Mouse (Mus musculus) limb, embryonic 14.5 days (tissue): ENCODE measurements at regions not wholly inside any gene's neighbourhood (a gene's known extent, or its start where the extent isn't known, plus 50 kb on each side); places are given as distances from the start of the nearest gene placed in this dataset.

Experiments
- ATAC-seq: fragments of 200-750 bp; cut with Nextera tagmentation; 2 replicates; pipeline ENCODE4 v1.8.0; 2017; ENCODE audit warnings: low read depth, moderate number of reproducible peaks, moderate TSS enrichment; ENCODE audit not compliant: low FRiP score
- DNase-seq: peaks from one replicate; pipeline ENCODE4 v3.0.0-alpha.2; 2015; ENCODE audit warnings: low spot score
- H3K27ac ChIP-seq: fragments of 300-500 bp; sonication (generic); replicated peaks from 2 replicates; pipeline ENCODE4 v1.5.1; 2014; ENCODE audit warnings: low read depth, mild to moderate bottlenecking, low read length, moderate library complexity, mixed read lengths
- H3K27me3 ChIP-seq: fragments of 300-500 bp; sonication (generic); 2 replicates; pipeline ENCODE4 v1.6.1; 2014; ENCODE audit warnings: low read length, mixed read lengths; ENCODE audit not compliant: control insufficient read depth, insufficient read depth
- H3K36me3 ChIP-seq: fragments of 300-500 bp; sonication (generic); 2 replicates; pipeline ENCODE4 v1.6.1; 2014; ENCODE audit warnings: mild to moderate bottlenecking, low read length, moderate library complexity, mixed read lengths; ENCODE audit not compliant: control insufficient read depth, insufficient read depth
- H3K4me1 ChIP-seq: fragments of 300-500 bp; sonication (generic); 2 replicates; pipeline ENCODE4 v1.6.1; 2014; ENCODE audit warnings: antibody characterized with exemption, low read length, mixed read lengths; ENCODE audit not compliant: control insufficient read depth, insufficient read depth
- H3K4me2 ChIP-seq: fragments of 300-500 bp; sonication (generic); replicated peaks from 2 replicates; pipeline ENCODE4 v1.6.1; 2014; ENCODE audit warnings: low read depth, mild to moderate bottlenecking, low read length, moderate library complexity; ENCODE audit not compliant: severe bottlenecking
- H3K4me3 ChIP-seq: fragments of 300-500 bp; sonication (generic); replicated peaks from 2 replicates; pipeline ENCODE4 v1.5.1; 2014; ENCODE audit warnings: low read length
- H3K9ac ChIP-seq: fragments of 300-500 bp; sonication (generic); 2 replicates; pipeline ENCODE4 v1.6.1; 2014; ENCODE audit warnings: mild to moderate bottlenecking, low read depth, low read length, moderate library complexity; ENCODE audit not compliant: severe bottlenecking
- H3K9me3 ChIP-seq: fragments of 300-500 bp; sonication (generic); 2 replicates; pipeline ENCODE4 v1.6.1; 2016; ENCODE audit warnings: low read length; ENCODE audit not compliant: control insufficient read depth
- POLR2A ChIP-seq: fragments of 200-500 bp; IDR thresholded peaks from 2 replicates; pipeline ENCODE4 v1.8.0; 2012; ENCODE audit warnings: inconsistent platforms, mild to moderate bottlenecking, moderate library complexity, borderline replicate concordance; ENCODE audit not compliant: insufficient read depth, insufficient read length; ENCODE audit errors: extremely low read depth
- WGBS: fragments of 180-500 bp; shearing (Covaris S2); extraction: QIAGEN DNeasy Blood & Tissue Kit; methylation state at CpG from one replicate; pipeline ENCODE4 v1.1.7; 2014; 5-methylcytosine and 5-hydroxymethylcytosine counted together

- no peak for TF ChIP-seq POLR2A
- no peak overlapping the region for H3K4me3 ChIP-seq
- ATAC-seq = no peak
- WGBS = 92% methylated on average over 4 of the region's 4 CpGs
- no peaks in the 10 kb centered on the region for H3K4me1 ChIP-seq
- DNase-seq = no peak
- no peak overlapping the region for H3K4me2 ChIP-seq
- H3K9ac ChIP-seq = no peak overlapping the region
- H3K27ac ChIP-seq = no peak overlapping the region
- H3K9me3 ChIP-seq = no peaks in the 10 kb centered on the region
- no peaks in the 10 kb centered on the region for H3K27me3 ChIP-seq
- no peaks in the 10 kb centered on the region for H3K36me3 ChIP-seq
These were observed 304.4 kb downstream of the Adamts20 start for GRCm38 (mm10) chr15:94160806-94161205.

- TF ChIP-seq POLR2A = no peak
- peak; percentile 7 for DNase-seq
These were observed 325.7 kb downstream of the Adamts20 start for GRCm38 (mm10) chr15:94139534-94139958.

GRCm38 (mm10) chr15:94137159-94137952 is 327.9 kb downstream of the Adamts20 start:
- Histone ChIP-seq H3K4me3 (peak overlapping the region; percentile 15), H3K4me1 (peaks cover 11% of the 10 kb centered on the region; the same call in 1 of the 2 replicates), H3K9me3 (no peaks in the 10 kb centered on the region), H3K36me3 (no peaks in the 10 kb centered on the region), H3K9ac (no peak overlapping the region), H3K27ac (no peak overlapping the region), H3K27me3 (no peaks in the 10 kb centered on the region), H3K4me2 (peak overlapping the region; percentile 52)
- 29% methylated on average over 27 of the region's 27 CpGs for WGBS
- DNase-seq (peak; percentile 7), ATAC-seq (no peak)
- no peak for TF ChIP-seq POLR2A

More at GRCm38 (mm10) chr15:94139534-94139958, 325.7 kb downstream of the Adamts20 start:
- Histone ChIP-seq H3K4me3 (no peak overlapping the region), H3K27ac (no peak overlapping the region), H3K4me2 (peak overlapping the region; percentile 13; the same call in 1 of the 2 replicates), H3K36me3 (no peaks in the 10 kb centered on the region), H3K4me1 (peaks cover 11% of the 10 kb centered on the region; the same call in 1 of the 2 replicates), H3K9me3 (no peaks in the 10 kb centered on the region), H3K9ac (no peak overlapping the region), H3K27me3 (no peaks in the 10 kb centered on the region)
- WGBS = 20% methylated on average over 13 of the region's 13 CpGs
- ATAC-seq = no peak

- TF ChIP-seq POLR2A = no peak
- no peak for ATAC-seq
- Histone ChIP-seq H3K36me3 (no peaks in the 10 kb centered on the region), H3K27me3 (no peaks in the 10 kb centered on the region), H3K4me2 (no peak overlapping the region), H3K27ac (no peak overlapping the region), H3K4me1 (no peaks in the 10 kb centered on the region), H3K9me3 (no peaks in the 10 kb centered on the region), H3K4me3 (no peak overlapping the region), H3K9ac (no peak overlapping the region)
- 85% methylated on average over 5 of the region's 5 CpGs for WGBS
- peak; percentile 32 for DNase-seq
These were observed 352.4 kb downstream of the Adamts20 start for GRCm38 (mm10) chr15:94112801-94113200.

DNA sequence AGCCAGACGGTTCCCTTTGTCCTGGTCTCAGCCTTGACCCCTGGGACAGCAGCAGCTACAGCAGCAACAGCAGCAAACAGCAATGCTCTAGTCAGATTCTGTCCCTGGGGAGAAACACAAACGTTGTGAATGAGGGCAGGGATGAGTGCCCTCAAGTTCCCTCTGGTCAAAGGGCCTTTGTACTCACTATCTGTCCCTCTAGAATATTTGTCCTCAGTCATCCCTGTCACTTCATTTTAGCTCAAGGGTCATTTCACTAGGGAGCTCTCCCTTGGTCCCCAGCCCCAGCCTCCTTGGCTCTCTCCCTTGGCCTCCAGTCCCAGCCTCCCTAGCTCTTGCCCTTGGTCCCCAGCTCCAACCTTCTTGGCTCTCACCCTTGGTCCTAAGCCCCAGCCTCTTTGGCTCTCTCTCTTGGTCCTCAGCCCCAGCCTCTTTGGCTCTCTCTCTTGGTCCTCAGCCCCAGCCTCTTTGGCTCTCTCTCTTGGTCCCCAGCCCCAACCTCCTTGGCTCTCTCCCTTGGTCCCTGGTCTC is 358.0 kb downstream of the Adamts20 start:
- no peaks in the 10 kb centered on the region for H3K27me3 ChIP-seq
- no peak overlapping the region for H3K27ac ChIP-seq
- H3K9me3 ChIP-seq = no peaks in the 10 kb centered on the region
- no peak overlapping the region for H3K9ac ChIP-seq
- H3K4me1 ChIP-seq = no peaks in the 10 kb centered on the region
- no peak overlapping the region for H3K4me2 ChIP-seq
- H3K36me3 ChIP-seq = no peaks in the 10 kb centered on the region
- DNase-seq = no peak
- no peak for ATAC-seq
- no peak overlapping the region for H3K4me3 ChIP-seq
- 56% methylated on average over 2 of the region's 2 CpGs for WGBS
- TF ChIP-seq POLR2A = no peak
